ENCODE assay signal across 8 mouse cellular contexts in genomic region chr1:156559641-156560020, GRCm38 (mm10). TPM values are rescaled to one million over a fixed set of nuclear protein-coding genes. Genes with fewer than 3 reads are reported as not detected.
DNase-seq lines count a peak whose midpoint lies in the region; ATAC-seq lines count a peak whose summit lies in the region.

No protein-coding gene starts in this region.

- WGBS in heart, embryonic 11.5 days (ENCODE audit: insufficient replicate concordance) = 15% methylated on average over 8 of the region's 8 CpGs
- 7% methylated on average over 8 of the region's 8 CpGs for WGBS in intestine, embryonic 16.5 days

- intact Hi-C loops in heart, postnatal 14 days (cut with DNase I) = loop anchor here (5.0 kb wide), 1 partner anchor 58 kb away; no protein-coding TSS in a partner anchor

- peak overlapping the region; percentile 79 for H3K4me2 ChIP-seq in heart, embryonic 11.5 days
- peak overlapping the region; percentile 81 for H3K4me2 ChIP-seq in intestine, embryonic 16.5 days (ENCODE audit: low read depth, low read length)

- 0 out of 2 replicates have a peak, but pooled peaks have one; percentile 19 for ATAC-seq in heart, embryonic 11.5 days (replicated peaks; ENCODE audit: insufficient number of reproducible peaks, low FRiP score, low TSS enrichment)
- ATAC-seq in intestine, embryonic 16.5 days = peak; percentile 15; the same call in 1 of the 2 replicates

- H3K4me1 ChIP-seq in heart, embryonic 11.5 days (ENCODE audit: control insufficient read depth, insufficient read depth, low read length) = peaks cover 7% of the 10 kb centered on the region; the same call in 1 of the 2 replicates
- H3K4me1 ChIP-seq in intestine, embryonic 16.5 days (ENCODE audit: control insufficient read depth, insufficient read depth, low read length) = peaks cover 9% of the 10 kb centered on the region

- H3K9me3 ChIP-seq in heart, embryonic 11.5 days (replicated peaks; ENCODE audit: control insufficient read depth, low read length) = no peaks in the 10 kb centered on the region
- no peaks in the 10 kb centered on the region for H3K9me3 ChIP-seq in intestine, embryonic 16.5 days (ENCODE audit: control insufficient read depth, low read length)

- DNase-seq in heart, postnatal 14 days = no peak
- DNase-seq in thymus, postnatal 0 days (ENCODE audit: low spot score) = peak; percentile 27
- DNase-seq in thymus, postnatal 36 days = no peak
- peak; percentile 43 for DNase-seq in naive thymus-derived CD4-positive, alpha-beta T cell, adult 2 months (ENCODE audit: low read depth)
- DNase-seq in frontal cortex, adult 2 months (ENCODE audit: extremely low spot score in 1 of 2, low spot score in 1 of 2) = no peak
- DNase-seq in spleen, adult 18-20 months = no peak

- no peaks in the 10 kb centered on the region for H3K36me3 ChIP-seq in heart, embryonic 11.5 days (ENCODE audit: control insufficient read depth, insufficient read depth, low read length)
- H3K36me3 ChIP-seq in intestine, embryonic 16.5 days (ENCODE audit: control insufficient read depth, insufficient read depth, low read length) = no peaks in the 10 kb centered on the region

- H3K4me3 ChIP-seq in heart, embryonic 11.5 days (ENCODE audit: low read depth, low read length) = peak overlapping the region; percentile 83
- H3K4me3 ChIP-seq in intestine, embryonic 16.5 days (ENCODE audit: low read length) = peak overlapping the region; percentile 80

- peak overlapping the region; percentile 22; the same call in 1 of the 2 replicates for H3K27ac ChIP-seq in heart, embryonic 11.5 days (ENCODE audit: low read depth, low read length)
- no peak overlapping the region for H3K27ac ChIP-seq in intestine, embryonic 16.5 days (ENCODE audit: low read length)

- no peaks in the 10 kb centered on the region for H3K27me3 ChIP-seq in heart, embryonic 11.5 days (ENCODE audit: control insufficient read depth, insufficient read depth, low read length)
- H3K27me3 ChIP-seq in intestine, embryonic 16.5 days (replicated peaks; ENCODE audit: control insufficient read depth, insufficient read depth, low read length) = no peaks in the 10 kb centered on the region

- peak overlapping the region; percentile 96 for H3K9ac ChIP-seq in heart, embryonic 11.5 days (ENCODE audit: low read depth, low read length)
- H3K9ac ChIP-seq in intestine, embryonic 16.5 days (ENCODE audit: low read depth, low read length) = peak overlapping the region; percentile 97

RNA-seq across cellular contexts. Expression of gene Abl2, which starts 1.0 kb away (rescaled TPM):
- polyA plus RNA-seq in heart, embryonic 11.5 days (2014; fragmentation: Nextera tagmentation; extraction: Ambion mirVana) = 3.5 and 5.2 TPM in 2 replicates
- total RNA-seq in heart, postnatal 14 days (2021) = 10 to 100 TPM; 20.1 to 23.5 TPM
- polyA plus RNA-seq in thymus, postnatal 0 days (2015; fragmentation: Nextera tagmentation; extraction: Ambion mirVana) = 2.4 and 3.7 TPM in 2 replicates
- polyA plus RNA-seq in intestine, embryonic 16.5 days (2015; fragmentation: Nextera tagmentation; extraction: Ambion mirVana) = 2.2 and 2.7 TPM in 2 replicates
- 33.4 and 34.1 TPM in 2 replicates for polyA plus RNA-seq in frontal cortex, adult 2 months (2012; rRNA removed)

RNA-seq across cellular contexts. Expression of gene Gm10031, which starts 35.8 kb away (rescaled TPM):
- polyA plus RNA-seq in heart, embryonic 11.5 days (2014; fragmentation: Nextera tagmentation; extraction: Ambion mirVana) = 0.35 and 0.66 TPM in 2 replicates
- total RNA-seq in heart, postnatal 14 days (2021) = 10 to 100 TPM; 39.9 to 45.6 TPM
- polyA plus RNA-seq in thymus, postnatal 0 days (2015; fragmentation: Nextera tagmentation; extraction: Ambion mirVana) = 0.65 and 0.72 TPM in 2 replicates
- 0.26 and 0.48 TPM in 2 replicates for polyA plus RNA-seq in intestine, embryonic 16.5 days (2015; fragmentation: Nextera tagmentation; extraction: Ambion mirVana)
- polyA plus RNA-seq in frontal cortex, adult 2 months (2012; rRNA removed) = 5.1 and 8.1 TPM in 2 replicates

Comparison
In these comparisons a context has a peak if more than half of its experiments do, and no peak if none do; other contexts are left out.
1. DNase-seq: peak in thymus, postnatal 0 days (single experiment) and naive thymus-derived CD4-positive, alpha-beta T cell, adult 2 months (single experiment); none in heart, postnatal 14 days (0 of 2), thymus, postnatal 36 days (0 of 2), frontal cortex, adult 2 months (0 of 2) and spleen, adult 18-20 months (0 of 2).